Mouse (Mus musculus) G1E (cell line): Measurements from ENCODE around the gene Rdh16f1.

Experiments used
- CTCF ChIP-seq: IDR thresholded peaks from 2 replicates; pipeline ENCODE4 v1.5.1; 2012; ENCODE audit warnings: low read depth, low read length, inconsistent platforms, mixed read lengths
- GATA1 ChIP-seq: IDR thresholded peaks from 2 replicates; pipeline ENCODE4 v1.6.1; 2012; ENCODE audit warnings: borderline replicate concordance, low read length, inconsistent platforms, mixed read lengths
- GATA2 ChIP-seq: IDR thresholded peaks from 2 replicates; pipeline ENCODE4 v1.6.1; 2012; ENCODE audit warnings: low read depth, low read length, inconsistent platforms, borderline replicate concordance
- POLR2AphosphoS5 ChIP-seq: IDR thresholded peaks from 2 replicates; pipeline ENCODE4 v1.6.1; 2012; ENCODE audit warnings: low read depth, low read length, inconsistent platforms; ENCODE audit not compliant: insufficient replicate concordance
- TAL1 ChIP-seq: conservative IDR thresholded peaks from 2 replicates; pipeline ENCODE4 v1.6.1; 2012; ENCODE audit warnings: low read depth, low read length, inconsistent platforms, mixed read lengths

GRCm38 (mm10) chr10:127759181-127760110 is at the start of gene Rdh16f1, which contains the start of gene Rdh1:
- TF ChIP-seq CTCF = no peak
- no peak for TF ChIP-seq POLR2AphosphoS5
- no peak for TF ChIP-seq TAL1
- TF ChIP-seq GATA1 = no peak
- TF ChIP-seq GATA2 = no peak
